Mouse (Mus musculus): ENCODE data around the gene Rimbp3. TPM values are rescaled to one million over a fixed set of nuclear protein-coding genes. Genes with fewer than 3 reads are reported as not detected.

Rimbp3 gene
- polyA plus RNA-seq, 1 experiment from 2014 or later = 2.3 TPM

Other genes starting within 250 kb of the Rimbp3 start
- gene Mapk1, start 225.2 kb upstream of the Rimbp3 start, polyA plus RNA-seq (2015; fragmentation: Nextera tagmentation; extraction: Ambion mirVana) = 182 and 189 TPM in 2 replicates
- 150 and 160 TPM in 2 replicates for gene Ypel1, start 138.9 kb upstream of the Rimbp3 start, polyA plus RNA-seq (2015; fragmentation: Nextera tagmentation; extraction: Ambion mirVana)
- 147 and 153 TPM in 2 replicates for gene Ppil2, start 97.3 kb upstream of the Rimbp3 start, polyA plus RNA-seq (2015; fragmentation: Nextera tagmentation; extraction: Ambion mirVana)
- gene 2610318N02Rik, start 83.4 kb upstream of the Rimbp3 start, polyA plus RNA-seq (2015; fragmentation: Nextera tagmentation; extraction: Ambion mirVana) = 10.0 and 14.9 TPM in 2 replicates
- gene Sdf2l1, start 76.2 kb upstream of the Rimbp3 start, polyA plus RNA-seq (2015; fragmentation: Nextera tagmentation; extraction: Ambion mirVana) = 26.3 and 26.6 TPM in 2 replicates
- 42.0 and 51.3 TPM in 2 replicates for gene Ydjc, start 64.0 kb upstream of the Rimbp3 start, polyA plus RNA-seq (2015; fragmentation: Nextera tagmentation; extraction: Ambion mirVana)
- gene Ccdc116, start 61.4 kb upstream of the Rimbp3 start, polyA plus RNA-seq (2015; fragmentation: Nextera tagmentation; extraction: Ambion mirVana) = 3.3 and 4.4 TPM in 2 replicates
- 264 and 291 TPM in 2 replicates for gene Ube2l3, start 6.0 kb upstream of the Rimbp3 start, polyA plus RNA-seq (2015; fragmentation: Nextera tagmentation; extraction: Ambion mirVana)
- gene Hic2, start 25.0 kb downstream of the Rimbp3 start, polyA plus RNA-seq (2015; fragmentation: Nextera tagmentation; extraction: Ambion mirVana) = 7.6 and 9.5 TPM in 2 replicates
- 77.9 and 94.8 TPM in 2 replicates for gene Tmem191c, start 67.5 kb downstream of the Rimbp3 start, polyA plus RNA-seq (2015; fragmentation: Nextera tagmentation; extraction: Ambion mirVana)
- 2.8 and 3.7 TPM in 2 replicates for gene Serpind1, start 122.8 kb downstream of the Rimbp3 start, polyA plus RNA-seq (2015; fragmentation: Nextera tagmentation; extraction: Ambion mirVana)
- gene Snap29, start 197.4 kb downstream of the Rimbp3 start, polyA plus RNA-seq (2015; fragmentation: Nextera tagmentation; extraction: Ambion mirVana) = 26.0 and 30.9 TPM in 2 replicates
- gene Pi4ka, start 197.7 kb downstream of the Rimbp3 start, polyA plus RNA-seq (2015; fragmentation: Nextera tagmentation; extraction: Ambion mirVana) = 73.7 and 74.8 TPM in 2 replicates
- 72.4 and 88.8 TPM in 2 replicates for gene Crkl, start 243.4 kb downstream of the Rimbp3 start, polyA plus RNA-seq (2015; fragmentation: Nextera tagmentation; extraction: Ambion mirVana)